Mouse (Mus musculus): ENCODE results near the gene Gpr152.

DNA sequence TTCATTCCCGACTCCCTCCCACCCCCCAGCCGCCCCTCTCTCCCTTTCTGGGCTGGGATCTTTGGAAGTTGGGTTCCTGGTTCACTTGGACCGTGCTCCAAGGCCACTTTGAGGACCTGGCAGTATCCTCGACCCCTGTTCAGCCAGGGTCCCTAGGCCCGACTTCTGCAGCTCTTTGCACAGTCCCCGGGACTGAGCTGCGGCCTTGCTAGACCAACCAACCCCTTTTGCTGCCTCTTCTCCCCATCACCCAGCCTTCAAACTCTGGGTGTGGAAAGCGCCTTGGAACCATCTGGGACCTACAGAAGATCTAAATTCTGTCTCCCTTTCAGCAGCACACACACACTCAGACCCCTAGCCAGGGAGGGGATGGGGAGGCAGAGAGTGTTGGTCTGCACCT, 9.2 kb downstream of the Gpr152 start:
- TF ChIP-seq POLR2A (IDR thresholded peaks at IDR 0.05; ENCODE audit: low read depth, low read length): no peak
- TF ChIP-seq CTCF (IDR thresholded peaks at IDR 0.05; ENCODE audit: extremely low read depth, insufficient read length, insufficient replicate concordance, low read depth, low read length): no peak

All from small intestine, adult 2 months (tissue).